Mouse (Mus musculus): ENCODE measurements around the gene Cdh11. TPM values are rescaled to one million over a fixed set of nuclear protein-coding genes. Genes with fewer than 3 reads are reported as not detected.
A peak's percentile ranks its signal among the peaks of the same experiment; 100 is the strongest.

Gene Cdh11
- polyA plus RNA-seq, 1 experiment from 2014 or later, result 67.4 TPM

DNA sequence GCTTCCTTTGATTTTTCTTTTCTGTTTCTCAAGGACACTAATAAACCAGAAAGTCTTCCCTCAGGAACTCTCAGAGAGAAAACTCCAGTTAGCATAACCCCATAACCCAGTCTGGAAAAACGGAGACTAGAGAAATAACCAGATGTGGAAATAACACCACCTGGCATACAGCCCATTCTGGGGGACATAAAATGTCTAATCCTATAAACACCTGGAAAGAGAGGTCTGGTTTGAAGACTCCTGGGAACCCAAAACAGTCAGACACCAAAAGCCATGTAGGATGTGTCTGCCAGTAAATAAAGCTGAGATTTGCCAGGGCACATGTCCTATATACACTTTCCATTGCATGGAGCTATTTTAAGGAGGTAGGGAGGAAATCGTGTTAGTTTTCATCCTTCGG is 42.5 kb downstream of the Cdh11 start:
- 92% methylated on average over 3 of the region's 3 CpGs for WGBS
- H3K27me3 ChIP-seq (ENCODE audit: insufficient read depth, poor library complexity, severe bottlenecking), result no peaks in the 10 kb centered on the region
- H3K36me3 ChIP-seq, result peaks cover 6% of the 10 kb centered on the region; the same call in 1 of the 2 replicates
- DNase-seq (ENCODE audit: low spot score), result no peak
- H3K4me3 ChIP-seq, result no peak overlapping the region
- H3K4me1 ChIP-seq (replicated peaks), result peaks cover 8% of the 10 kb centered on the region
- no peaks in the 10 kb centered on the region for H3K9me3 ChIP-seq
- H3K27ac ChIP-seq, result no peak overlapping the region

DNA sequence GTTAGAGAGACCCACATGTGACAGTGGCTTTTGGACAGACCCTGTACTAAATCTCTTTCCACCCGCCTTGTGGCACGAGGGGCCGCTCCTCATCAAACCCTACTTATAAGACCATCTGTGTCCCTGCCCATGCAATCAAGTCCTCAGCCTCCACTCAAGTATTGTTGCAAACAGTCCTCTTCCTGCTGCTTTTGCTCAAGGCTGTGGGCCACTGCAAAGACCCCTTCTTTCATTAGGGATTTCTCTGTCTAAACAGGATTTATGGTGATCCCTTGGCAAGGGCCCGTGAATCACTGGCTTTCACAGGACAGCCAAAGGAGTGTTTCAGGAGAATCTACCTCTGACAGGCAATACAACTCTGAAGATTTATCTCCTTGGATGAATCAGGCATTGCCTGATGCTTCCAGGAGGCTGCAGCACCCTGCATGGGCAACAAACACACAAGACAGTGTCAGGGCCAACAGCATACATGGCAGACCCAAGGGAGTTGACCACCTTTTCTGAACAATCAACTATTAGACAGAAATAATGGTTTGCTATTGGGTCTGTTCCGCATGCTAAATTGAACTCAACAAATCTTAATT is 43.3 kb downstream of the Cdh11 start:
- no peak overlapping the region for H3K4me3 ChIP-seq
- peaks cover 6% of the 10 kb centered on the region; the same call in 1 of the 2 replicates for H3K36me3 ChIP-seq
- H3K27ac ChIP-seq, result no peak overlapping the region
- peaks cover 8% of the 10 kb centered on the region for H3K4me1 ChIP-seq (replicated peaks)
- 93% methylated on average over 5 of the region's 5 CpGs for WGBS
- DNase-seq (ENCODE audit: low spot score), result no peak
- H3K27me3 ChIP-seq (ENCODE audit: insufficient read depth, poor library complexity, severe bottlenecking), result no peaks in the 10 kb centered on the region
- no peaks in the 10 kb centered on the region for H3K9me3 ChIP-seq

DNA sequence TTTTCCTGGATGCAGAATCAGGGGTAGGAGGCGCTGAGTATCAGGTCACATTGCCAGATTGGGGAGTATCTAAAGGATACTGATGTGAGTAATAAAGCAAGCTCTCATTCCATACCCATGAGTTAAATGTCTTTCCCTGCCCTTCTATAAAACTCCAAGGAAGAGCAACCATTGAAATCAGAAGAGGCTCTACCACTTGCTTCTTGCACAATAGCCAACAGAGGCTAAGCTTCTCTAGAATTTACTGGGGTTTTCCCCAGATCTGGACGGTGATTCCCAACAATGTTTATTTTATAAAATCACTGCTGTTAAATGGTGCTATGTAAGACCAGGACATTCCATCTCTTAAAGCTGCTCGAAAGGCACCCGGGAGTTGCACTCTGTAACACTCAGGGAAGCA is 44.5 kb downstream of the Cdh11 start:
- no peaks in the 10 kb centered on the region for H3K9me3 ChIP-seq
- no peaks in the 10 kb centered on the region for H3K27me3 ChIP-seq (ENCODE audit: insufficient read depth, poor library complexity, severe bottlenecking)
- H3K4me3 ChIP-seq, result no peak overlapping the region
- H3K36me3 ChIP-seq, result peaks cover 6% of the 10 kb centered on the region; the same call in 1 of the 2 replicates
- no peak overlapping the region for H3K27ac ChIP-seq
- peaks cover 8% of the 10 kb centered on the region for H3K4me1 ChIP-seq (replicated peaks)
- 86% methylated on average over 4 of the region's 4 CpGs for WGBS
- DNase-seq (ENCODE audit: low spot score), result no peak

- peak overlapping the region; percentile 40 for H3K27ac ChIP-seq
- H3K4me3 ChIP-seq, result no peak overlapping the region
- peaks cover 23% of the 10 kb centered on the region for H3K4me1 ChIP-seq (replicated peaks)
- DNase-seq (ENCODE audit: low spot score), result no peak
- H3K9me3 ChIP-seq, result no peaks in the 10 kb centered on the region
- H3K36me3 ChIP-seq, result peaks cover 6% of the 10 kb centered on the region; the same call in 1 of the 2 replicates
- H3K27me3 ChIP-seq (ENCODE audit: insufficient read depth, poor library complexity, severe bottlenecking), result no peaks in the 10 kb centered on the region
- WGBS, result 86% methylated on average over 7 of the region's 7 CpGs
These were observed 46.4 kb downstream of the Cdh11 start for GRCm38 (mm10) chr8:102738961-102739487.

- 96% methylated on average over 7 of the region's 7 CpGs for WGBS
- Histone ChIP-seq H3K36me3 (peaks cover 6% of the 10 kb centered on the region; the same call in 1 of the 2 replicates), H3K9me3 (no peaks in the 10 kb centered on the region), H3K4me1 (replicated peaks) (peaks cover 26% of the 10 kb centered on the region), H3K27ac (no peak overlapping the region), H3K27me3 (ENCODE audit: insufficient read depth, poor library complexity, severe bottlenecking) (no peaks in the 10 kb centered on the region), H3K4me3 (no peak overlapping the region)
- no peak for DNase-seq (ENCODE audit: low spot score)
These were observed 47.0 kb downstream of the Cdh11 start for GRCm38 (mm10) chr8:102738395-102738794.

GRCm38 (mm10) chr8:102734419-102734818 is 51.0 kb downstream of the Cdh11 start:
- H3K27ac ChIP-seq, result 0 out of 2 replicates have a peak overlapping the region, but pooled peaks have one; percentile 35
- DNase-seq (ENCODE audit: low spot score), result no peak
- peaks cover 6% of the 10 kb centered on the region; the same call in 1 of the 2 replicates for H3K36me3 ChIP-seq
- no peaks in the 10 kb centered on the region for H3K9me3 ChIP-seq
- H3K27me3 ChIP-seq (ENCODE audit: insufficient read depth, poor library complexity, severe bottlenecking), result peaks cover 25% of the 10 kb centered on the region
- 45% methylated on average over 1 of the region's 1 CpGs for WGBS
- no peak overlapping the region for H3K4me3 ChIP-seq
- peaks cover 26% of the 10 kb centered on the region for H3K4me1 ChIP-seq (replicated peaks)

DNA sequence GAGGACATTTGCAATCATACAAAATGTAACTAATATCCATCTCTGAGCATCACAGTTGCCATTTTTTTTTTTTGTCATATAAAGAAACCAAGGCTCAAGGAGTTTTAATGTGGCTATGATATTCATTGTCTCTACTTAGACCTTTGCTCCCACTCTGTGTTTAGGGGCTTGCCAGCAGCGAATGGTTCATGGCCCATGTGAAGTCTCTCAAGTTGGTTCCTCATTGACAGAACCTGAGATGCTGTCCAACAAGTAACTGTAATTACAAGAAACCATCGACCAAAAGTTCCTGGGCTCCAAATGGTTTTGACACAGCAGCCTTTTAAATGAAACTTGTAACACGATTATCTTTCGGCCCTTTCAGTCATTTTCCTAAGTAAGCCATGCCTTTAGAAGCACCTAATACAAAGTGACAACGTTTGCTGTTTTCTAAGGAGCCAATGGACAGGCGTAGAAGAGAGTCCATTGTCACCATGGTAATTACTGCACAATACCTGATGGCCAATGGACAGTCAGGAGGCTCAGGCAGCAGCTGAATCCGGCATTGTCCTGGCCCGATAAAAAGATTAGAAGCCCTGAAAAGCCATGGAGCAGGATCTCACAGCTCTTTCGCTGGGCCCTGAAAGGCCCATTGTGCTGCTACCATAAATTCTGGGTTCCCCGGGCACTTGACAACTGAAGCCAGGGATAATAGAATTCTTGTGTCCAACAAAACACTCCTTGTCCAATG is 59.1 kb downstream of the Cdh11 start:
- peak overlapping the region; percentile 11; the same call in 1 of the 2 replicates for H3K4me3 ChIP-seq
- no peaks in the 10 kb centered on the region for H3K9me3 ChIP-seq
- H3K27me3 ChIP-seq (ENCODE audit: insufficient read depth, poor library complexity, severe bottlenecking), result peaks cover 40% of the 10 kb centered on the region
- 33% methylated on average over 10 of the region's 10 CpGs for WGBS
- peak; percentile 76 for DNase-seq (ENCODE audit: low spot score)
- peaks cover 35% of the 10 kb centered on the region for H3K4me1 ChIP-seq (replicated peaks)
- no peaks in the 10 kb centered on the region for H3K36me3 ChIP-seq
- peak overlapping the region; percentile 59 for H3K27ac ChIP-seq

GRCm38 (mm10) chr8:102725496-102725895 is 59.9 kb downstream of the Cdh11 start:
- Histone ChIP-seq H3K4me3 (no peak overlapping the region), H3K27ac (no peak overlapping the region), H3K9me3 (no peaks in the 10 kb centered on the region)

GRCm38 (mm10) chr8:102715956-102716355 is 69.5 kb downstream of the Cdh11 start:
- H3K27me3 ChIP-seq (ENCODE audit: insufficient read depth, poor library complexity, severe bottlenecking), result peaks cover 33% of the 10 kb centered on the region

More at GRCm38 (mm10) chr8:102725496-102725895, 59.9 kb downstream of the Cdh11 start:
- no peak for DNase-seq (ENCODE audit: low spot score)
- H3K36me3 ChIP-seq, result no peaks in the 10 kb centered on the region
- peaks cover 37% of the 10 kb centered on the region for H3K27me3 ChIP-seq (ENCODE audit: insufficient read depth, poor library complexity, severe bottlenecking)
- WGBS, result 76% methylated on average over 3 of the region's 3 CpGs
- H3K4me1 ChIP-seq (replicated peaks), result peaks cover 35% of the 10 kb centered on the region

GRCm38 (mm10) chr8:102707305-102707704 is 78.1 kb downstream of the Cdh11 start:
- H3K4me3 ChIP-seq, result no peak overlapping the region
- peaks cover 19% of the 10 kb centered on the region for H3K27me3 ChIP-seq (ENCODE audit: insufficient read depth, poor library complexity, severe bottlenecking)
- H3K4me1 ChIP-seq (replicated peaks), result peaks cover 19% of the 10 kb centered on the region
- DNase-seq (ENCODE audit: low spot score), result no peak
- no peak overlapping the region for H3K27ac ChIP-seq
- 22% methylated on average over 7 of the region's 7 CpGs for WGBS
- peaks cover 5% of the 10 kb centered on the region; the same call in 1 of the 2 replicates for H3K36me3 ChIP-seq
- H3K9me3 ChIP-seq, result no peaks in the 10 kb centered on the region

More at GRCm38 (mm10) chr8:102715956-102716355, 69.5 kb downstream of the Cdh11 start:
- DNase-seq (ENCODE audit: low spot score), result no peak
- 0 out of 2 replicates have a peak, but pooled peaks cover 6% of the 10 kb centered on the region for H3K4me1 ChIP-seq (replicated peaks)
- H3K4me3 ChIP-seq, result no peak overlapping the region
- 65% methylated on average over 4 of the region's 4 CpGs for WGBS
- H3K36me3 ChIP-seq, result peaks cover 24% of the 10 kb centered on the region
- no peak overlapping the region for H3K27ac ChIP-seq
- H3K9me3 ChIP-seq, result no peaks in the 10 kb centered on the region

GRCm38 (mm10) chr8:102705376-102705905 is 80.0 kb downstream of the Cdh11 start:
- no peak overlapping the region for H3K27ac ChIP-seq
- 78% methylated on average over 7 of the region's 7 CpGs for WGBS
- H3K9me3 ChIP-seq, result no peaks in the 10 kb centered on the region
- DNase-seq (ENCODE audit: low spot score), result no peak
- H3K4me1 ChIP-seq (replicated peaks), result peaks cover 19% of the 10 kb centered on the region
- H3K4me3 ChIP-seq, result no peak overlapping the region
- no peaks in the 10 kb centered on the region for H3K36me3 ChIP-seq
- H3K27me3 ChIP-seq (ENCODE audit: insufficient read depth, poor library complexity, severe bottlenecking), result peaks cover 4% of the 10 kb centered on the region; the same call in 1 of the 2 replicates

DNA sequence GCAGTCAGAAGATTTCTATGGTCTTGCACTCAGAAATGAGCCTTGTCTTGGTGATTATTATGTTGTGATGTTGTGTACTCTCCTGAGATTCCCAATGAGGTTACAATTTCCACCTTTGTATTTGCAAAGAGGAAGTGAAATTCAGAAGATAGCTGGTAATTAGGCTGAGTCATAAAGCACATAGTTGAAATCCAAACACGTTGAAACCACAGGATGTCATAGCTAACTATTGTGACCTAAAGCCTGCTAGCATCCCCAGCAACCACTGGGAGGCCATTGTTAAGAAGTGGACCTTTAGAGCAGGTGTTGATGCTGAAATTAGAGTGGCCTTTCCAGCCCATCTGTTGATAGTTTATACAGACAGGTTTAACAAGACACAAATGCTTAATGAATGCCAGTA is 85.2 kb downstream of the Cdh11 start:
- Histone ChIP-seq H3K27me3 (ENCODE audit: insufficient read depth, poor library complexity, severe bottlenecking) (peaks cover 4% of the 10 kb centered on the region; the same call in 1 of the 2 replicates), H3K36me3 (no peaks in the 10 kb centered on the region), H3K9me3 (no peaks in the 10 kb centered on the region), H3K27ac (no peak overlapping the region), H3K4me3 (no peak overlapping the region), H3K4me1 (replicated peaks) (0 out of 2 replicates have a peak, but pooled peaks cover 6% of the 10 kb centered on the region)
- DNase-seq (ENCODE audit: low spot score), result no peak
- 73% methylated on average over 1 of the region's 1 CpGs for WGBS
